Mouse (Mus musculus) myocyte (in vitro differentiated cells): ENCODE measurements around the gene Gm32742. TPM values are rescaled to one million over a fixed set of nuclear protein-coding genes. Genes with fewer than 3 reads are reported as not detected.

ENCODE experiments used
- H3K27me3 ChIP-seq: one replicate; pipeline ENCODE4 v1.6.1; 2011; ENCODE audit not compliant: control insufficient read depth, insufficient read depth, insufficient read length
- H3K36me3 ChIP-seq: one replicate; pipeline ENCODE4 v1.6.1; 2011; ENCODE audit not compliant: control insufficient read depth, insufficient read depth
- H3K4me2 ChIP-seq: one replicate; pipeline ENCODE4 v1.6.1; 2011; ENCODE audit warnings: low read depth, control low read depth
- H3K4me3 ChIP-seq: one replicate; pipeline ENCODE4 v1.5.1; 2011; ENCODE audit warnings: mild to moderate bottlenecking, control low read depth, moderate library complexity
- H3K79me2 ChIP-seq: one replicate; pipeline ENCODE4 v1.6.1; 2011; ENCODE audit not compliant: control insufficient read depth, insufficient read depth
- H3ac ChIP-seq: one replicate; pipeline ENCODE4 v1.6.1; 2011; ENCODE audit not compliant: control insufficient read depth, insufficient read length
- CEBPB ChIP-seq: IDR thresholded peaks from 2 replicates; pipeline ENCODE4 v1.6.1; 2011; ENCODE audit warnings: mild to moderate bottlenecking, moderate library complexity; ENCODE audit not compliant: poor library complexity, insufficient read depth, severe bottlenecking
- E2F4 ChIP-seq: IDR thresholded peaks from one replicate; pipeline ENCODE4 v1.6.1; 2011; ENCODE audit warnings: mild to moderate bottlenecking, control low read depth, moderate library complexity; ENCODE audit not compliant: insufficient read depth
- MAX ChIP-seq: IDR thresholded peaks from one replicate; pipeline ENCODE4 v1.6.1; 2011; ENCODE audit warnings: low read depth, mild to moderate bottlenecking, control low read depth
- MYOD1 ChIP-seq, 3 experiments: IDR thresholded peaks; one replicate each; pipeline ENCODE4 v1.6.1; 2011; ENCODE audit warnings: control low read depth in 2 of 3, low read depth in 2 of 3, mild to moderate bottlenecking in 2 of 3, moderate library complexity in 1 of 3; ENCODE audit not compliant: insufficient read length in 2 of 3, control insufficient read depth in 1 of 3
- MYOG ChIP-seq, 3 experiments: IDR thresholded peaks; one replicate each; pipeline ENCODE4 v1.6.1; 2011; ENCODE audit warnings: control low read depth in 2 of 3, low read depth in 2 of 3, mild to moderate bottlenecking in 2 of 3; ENCODE audit not compliant: insufficient read length in 2 of 3, control insufficient read depth in 1 of 3, insufficient read depth in 1 of 3
- POLR2A ChIP-seq: IDR thresholded peaks from one replicate; pipeline ENCODE4 v1.6.1; 2011; ENCODE audit warnings: low read depth, mild to moderate bottlenecking, control low read depth, moderate library complexity; ENCODE audit not compliant: insufficient read length
- POLR2AphosphoS2 ChIP-seq: IDR thresholded peaks from one replicate; pipeline ENCODE4 v1.6.1; 2011; ENCODE audit warnings: low read depth, control low read depth; ENCODE audit not compliant: insufficient read length
- REST ChIP-seq: IDR thresholded peaks from one replicate; pipeline ENCODE4 v1.6.1; 2011; ENCODE audit warnings: mild to moderate bottlenecking, control low read depth, moderate library complexity; ENCODE audit not compliant: insufficient read depth, insufficient read length
- SRF ChIP-seq: IDR thresholded peaks from one replicate; pipeline ENCODE4 v1.6.1; 2011; ENCODE audit warnings: low read depth; ENCODE audit not compliant: control insufficient read depth, insufficient read length
- TCF12 ChIP-seq: IDR thresholded peaks from one replicate; pipeline ENCODE4 v1.6.1; 2011; ENCODE audit warnings: mild to moderate bottlenecking, control low read depth; ENCODE audit not compliant: poor library complexity, insufficient read depth, severe bottlenecking
- TCF3 ChIP-seq: IDR thresholded peaks from one replicate; pipeline ENCODE4 v1.6.1; 2011; ENCODE audit warnings: low read depth, control low read depth; ENCODE audit not compliant: insufficient read length
- USF1 ChIP-seq: IDR thresholded peaks from one replicate; pipeline ENCODE4 v1.6.1; 2011; ENCODE audit warnings: low read depth, mild to moderate bottlenecking, control low read depth, moderate library complexity
- polyA plus RNA-seq: library from polyadenylated mRNA; unstranded; fragments of >200 nt; fragmentation: generic; extraction: Trizol; gene quantifications from one replicate; pipeline ENCODE4 v1.2.1, GENCODE M21; 2012; ENCODE audit warnings: missing spikeins

Gm32742 gene
- polyA plus RNA-seq, 1 experiment: 0.22 TPM

DNA sequence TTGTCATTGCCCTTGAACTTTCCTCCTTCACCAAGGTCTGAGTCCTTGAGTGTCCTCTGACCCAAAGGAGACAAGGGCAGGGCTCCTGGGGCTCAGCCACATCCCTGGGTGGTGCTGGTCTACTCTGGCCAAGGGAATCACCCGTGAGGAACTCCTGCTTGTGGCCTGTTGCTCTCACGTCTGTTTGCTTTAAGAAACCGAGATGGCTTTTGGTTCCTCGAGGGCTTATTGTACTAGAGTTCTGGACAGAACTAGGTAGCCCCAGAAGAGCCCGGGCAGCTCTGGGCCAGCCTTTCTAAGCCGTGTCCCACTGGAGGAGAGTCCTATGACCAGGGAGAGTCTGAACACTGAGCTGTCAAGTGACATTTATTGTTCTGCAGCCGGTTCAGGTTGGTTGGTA lies 3.8 kb upstream of the Gm32742 start:
- TF ChIP-seq CEBPB (0 out of 2 replicates have a peak, but pooled peaks have one; percentile 1), POLR2AphosphoS2 (no peak)
- no peaks in the 10 kb centered on the region for H3K36me3 ChIP-seq

DNA sequence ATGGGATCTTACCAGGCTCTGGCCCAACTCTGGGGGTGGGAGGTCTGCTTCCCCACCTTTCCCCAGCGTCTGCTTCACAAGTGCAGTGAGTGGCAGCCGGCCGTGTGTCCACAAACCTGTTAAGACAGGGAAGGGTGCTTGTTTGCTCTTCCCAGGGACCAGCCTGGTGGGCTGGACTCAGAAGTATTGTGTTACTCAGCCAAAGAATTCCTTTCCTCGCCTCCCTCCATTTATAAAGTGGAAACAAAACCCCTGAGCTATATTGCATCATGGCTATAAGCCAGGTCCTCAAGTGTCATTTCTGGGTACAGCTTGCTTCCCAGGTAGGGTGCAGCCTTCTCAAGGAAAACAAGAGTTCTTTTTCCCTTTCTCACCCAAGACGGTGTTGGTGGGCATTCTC lies 3.4 kb upstream of the Gm32742 start:
- Histone ChIP-seq H3K4me3 (no peak overlapping the region), H3K79me2 (no peaks in the 10 kb centered on the region), H3ac (no peak overlapping the region), H3K36me3 (no peaks in the 10 kb centered on the region), H3K27me3 (no peaks in the 10 kb centered on the region), H3K4me2 (no peak overlapping the region)
- TF ChIP-seq MYOG (IDR thresholded peaks at IDR 0.05; ENCODE audit: control insufficient read depth in 1 of 3, insufficient read depth in 1 of 3, insufficient read length in 2 of 3, low read depth in 2 of 3) (no peak), POLR2AphosphoS2 (no peak), POLR2A (no peak), TCF12 (no peak), USF1 (no peak), CEBPB (no peak), E2F4 (no peak), MYOD1 (IDR thresholded peaks at IDR 0.05; ENCODE audit: control insufficient read depth in 1 of 3, insufficient read length in 2 of 3, low read depth in 2 of 3) (no peak), SRF (no peak), MAX (no peak), REST (no peak), TCF3 (no peak)

More for the DNA sequence above, 3.8 kb upstream of the Gm32742 start:
- Histone ChIP-seq H3K4me3 (no peak overlapping the region), H3K4me2 (no peak overlapping the region), H3K79me2 (no peaks in the 10 kb centered on the region), H3ac (no peak overlapping the region), H3K27me3 (no peaks in the 10 kb centered on the region)

DNA sequence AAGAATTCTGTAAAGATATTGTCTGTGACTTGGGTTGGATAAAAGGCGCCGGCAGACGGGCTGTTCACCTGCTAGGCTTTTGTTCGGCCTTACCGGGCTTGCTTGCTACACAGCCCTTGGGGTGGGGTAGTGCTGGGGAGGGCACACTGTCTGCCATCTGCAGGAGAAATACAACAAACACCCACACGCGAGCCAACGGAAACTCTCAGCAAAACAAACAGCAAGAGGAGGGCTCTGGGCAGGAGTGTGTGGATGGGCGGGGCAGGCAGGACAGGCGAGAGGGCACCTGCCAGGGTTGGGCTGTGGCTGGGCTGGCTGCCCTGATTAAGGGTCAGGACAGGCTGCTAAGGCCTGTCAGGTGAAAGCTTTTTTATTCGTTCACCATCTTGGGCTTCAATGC lies 2.6 kb upstream of the Gm32742 start:
- no peak for TF ChIP-seq POLR2A
- no peak for TF ChIP-seq USF1
- TF ChIP-seq MYOD1 (IDR thresholded peaks at IDR 0.05; ENCODE audit: control insufficient read depth in 1 of 3, insufficient read length in 2 of 3, low read depth in 2 of 3): peak in 1 of 3 experiments; percentile 87
- peak in 1 of 3 experiments; percentile 72 for TF ChIP-seq MYOG (IDR thresholded peaks at IDR 0.05; ENCODE audit: control insufficient read depth in 1 of 3, insufficient read depth in 1 of 3, insufficient read length in 2 of 3, low read depth in 2 of 3)
- H3K36me3 ChIP-seq: no peaks in the 10 kb centered on the region
- H3K4me2 ChIP-seq: no peak overlapping the region
- H3K79me2 ChIP-seq: no peaks in the 10 kb centered on the region
- no peak overlapping the region for H3ac ChIP-seq
- H3K4me3 ChIP-seq: no peak overlapping the region
- H3K27me3 ChIP-seq: no peaks in the 10 kb centered on the region

DNA sequence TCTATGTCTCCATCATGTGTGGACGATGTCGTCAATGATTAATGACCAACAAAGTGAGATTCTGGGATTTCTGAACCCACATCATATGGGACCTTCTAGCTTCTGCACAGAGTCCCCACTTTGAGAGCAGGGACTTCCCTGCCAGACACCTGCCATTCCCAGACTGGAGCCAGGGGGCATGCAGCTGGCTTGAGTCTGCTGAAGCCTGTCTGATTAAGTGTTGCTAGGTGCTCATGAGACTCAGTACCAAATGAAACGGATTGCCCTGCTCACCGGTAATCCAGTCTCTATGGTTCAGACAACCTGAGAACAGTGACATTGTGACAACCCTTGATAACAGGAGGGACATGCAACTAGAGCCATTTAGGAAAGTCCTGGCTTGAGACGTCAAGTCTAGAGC lies 1.3 kb downstream of the Gm32742 start:
- no peak overlapping the region for H3K4me3 ChIP-seq
- H3ac ChIP-seq: no peak overlapping the region
- peak overlapping the region; percentile 57 for H3K4me2 ChIP-seq
- H3K36me3 ChIP-seq: no peaks in the 10 kb centered on the region
- H3K27me3 ChIP-seq: peaks cover 19% of the 10 kb centered on the region
- TF ChIP-seq TCF3: no peak
- TF ChIP-seq USF1: no peak
- TF ChIP-seq MYOG (IDR thresholded peaks at IDR 0.05; ENCODE audit: control insufficient read depth in 1 of 3, insufficient read depth in 1 of 3, insufficient read length in 2 of 3, low read depth in 2 of 3): peak in 1 of 3 experiments; percentile 31
- peak; percentile 45 to 82 (median 47) for TF ChIP-seq MYOD1 (IDR thresholded peaks at IDR 0.05; ENCODE audit: control insufficient read depth in 1 of 3, insufficient read length in 2 of 3, low read depth in 2 of 3)
- no peak for TF ChIP-seq CEBPB
- no peak for TF ChIP-seq POLR2AphosphoS2
- H3K79me2 ChIP-seq: no peaks in the 10 kb centered on the region

DNA sequence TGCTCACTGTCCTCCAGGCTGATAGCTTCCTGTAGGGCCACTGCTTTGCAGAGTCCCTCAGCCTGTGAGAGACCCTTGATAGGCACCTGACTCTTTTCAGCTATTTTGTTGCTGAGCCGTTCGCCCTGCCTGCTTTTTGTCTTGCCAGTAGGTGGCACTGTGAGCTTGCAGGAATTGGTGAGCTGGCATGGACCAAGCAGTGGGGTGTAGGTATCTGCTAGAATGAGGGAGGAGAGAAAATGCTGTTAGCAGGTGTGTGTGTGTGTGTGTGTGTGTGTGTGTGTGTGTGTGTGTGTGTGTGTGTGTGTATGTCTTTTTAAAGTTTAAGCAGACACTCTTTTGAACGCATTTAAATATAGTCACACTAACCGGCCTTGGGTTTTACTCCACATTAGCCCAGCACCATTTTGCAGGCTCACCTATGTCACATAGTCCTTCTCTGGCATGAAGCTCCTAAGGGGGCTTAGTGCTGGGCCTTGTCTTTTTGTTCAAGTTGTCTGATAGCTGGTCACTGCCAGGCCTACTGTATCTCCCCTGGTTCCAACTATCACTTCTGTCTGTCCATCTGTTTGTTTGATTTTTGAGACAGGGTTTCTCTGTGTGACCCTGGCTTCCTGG lies 3.4 kb downstream of the Gm32742 start:
- H3K36me3 ChIP-seq: no peaks in the 10 kb centered on the region
- no peaks in the 10 kb centered on the region for H3K79me2 ChIP-seq
- H3K4me3 ChIP-seq: no peak overlapping the region
- no peak overlapping the region for H3K4me2 ChIP-seq
- no peak overlapping the region for H3ac ChIP-seq
- TF ChIP-seq TCF3 (no peak), SRF (no peak)
- H3K27me3 ChIP-seq: peaks cover 38% of the 10 kb centered on the region
